Mouse (Mus musculus) spleen, postnatal 4 days (tissue): ENCODE data around the gene Tle6.

Experiments used
- DNase-seq, 2 experiments: peaks; one replicate each; pipeline ENCODE4 v3.0.0; 2022; ENCODE audit warnings: low spot score in 2 of 2

Gene Tle6

GRCm38 (mm10) chr10:81600738-81601203 lies at the start of gene Tle6:
Gene Tle6 (minus strand): TSS chr10:81601073.
- peak; percentile 90 to 95 for DNase-seq

GRCm38 (mm10) chr10:81648803-81649775 lies 48.2 kb upstream of the Tle6 start, which contains the start of gene Gm10778:
Gene Gm10778 (plus strand): TSS chr10:81649059.
- DNase-seq, result peak; percentile 86 to 91

GRCm38 (mm10) chr10:81646015-81646555 lies 45.2 kb upstream of the Tle6 start:
- peak in 1 of 2 experiments; percentile 54 for DNase-seq

- peak in 1 of 2 experiments; percentile 33 for DNase-seq
Observed at GRCm38 (mm10) chr10:81645391-81645790, 44.5 kb upstream of the Tle6 start.

GRCm38 (mm10) chr10:81644716-81645115 lies 43.8 kb upstream of the Tle6 start:
- DNase-seq, result peak in 1 of 2 experiments; percentile 63

GRCm38 (mm10) chr10:81644162-81644561 lies 43.3 kb upstream of the Tle6 start:
- no peak for DNase-seq

- peak; percentile 93 to 97 for DNase-seq
Observed at GRCm38 (mm10) chr10:81643449-81644055, 42.7 kb upstream of the Tle6 start.

GRCm38 (mm10) chr10:81642648-81643448 lies 42.0 kb upstream of the Tle6 start:
- DNase-seq, result no peak

GRCm38 (mm10) chr10:81641978-81642647 lies 41.2 kb upstream of the Tle6 start:
- DNase-seq, result peak in 1 of 2 experiments; percentile 62

- peak in 1 of 2 experiments; percentile 56 for DNase-seq
Observed at GRCm38 (mm10) chr10:81641566-81641965, 40.7 kb upstream of the Tle6 start.

- peak in 1 of 2 experiments; percentile 51 for DNase-seq
Observed at GRCm38 (mm10) chr10:81640825-81641224, 40.0 kb upstream of the Tle6 start.

- DNase-seq, result peak in 1 of 2 experiments; percentile 55
Observed at GRCm38 (mm10) chr10:81638101-81638500, 37.2 kb upstream of the Tle6 start.

- DNase-seq, result no peak
Observed at GRCm38 (mm10) chr10:81636338-81636737, 35.5 kb upstream of the Tle6 start.

GRCm38 (mm10) chr10:81633253-81634099 lies 32.6 kb upstream of the Tle6 start:
- DNase-seq, result peak; percentile 86 to 92

GRCm38 (mm10) chr10:81628390-81628789 lies 27.5 kb upstream of the Tle6 start, which contains the start of gene Ankrd24:
Gene Ankrd24 (plus strand): TSS chr10:81628540.
- DNase-seq, result no peak

GRCm38 (mm10) chr10:81627836-81628220 lies 27.0 kb upstream of the Tle6 start:
- DNase-seq, result no peak

GRCm38 (mm10) chr10:81626994-81627835 lies 26.3 kb upstream of the Tle6 start, which contains the start of gene Sirt6:
Gene Sirt6 (minus strand): TSS chr10:81627797.
- DNase-seq, result peak; percentile 87 to 92

GRCm38 (mm10) chr10:81626101-81626993 lies 25.5 kb upstream of the Tle6 start:
- DNase-seq, result no peak
